Mouse (Mus musculus) cerebellum, adult 2 months (tissue): ENCODE data around the gene Bri3bp.

Experiments used
- CTCF ChIP-seq: fragments of 200-500 bp; IDR thresholded peaks from 2 replicates; pipeline ENCODE4 v1.5.1; 2011; ENCODE audit warnings: low read depth, mild to moderate bottlenecking, control low read depth, low read length, moderate library complexity, borderline replicate concordance; ENCODE audit not compliant: insufficient read depth
- POLR2A ChIP-seq: fragments of 200-500 bp; IDR thresholded peaks from 2 replicates; pipeline ENCODE4 v1.6.1; 2011; ENCODE audit warnings: low read length, control low read depth, borderline replicate concordance; ENCODE audit not compliant: insufficient read depth

DNA sequence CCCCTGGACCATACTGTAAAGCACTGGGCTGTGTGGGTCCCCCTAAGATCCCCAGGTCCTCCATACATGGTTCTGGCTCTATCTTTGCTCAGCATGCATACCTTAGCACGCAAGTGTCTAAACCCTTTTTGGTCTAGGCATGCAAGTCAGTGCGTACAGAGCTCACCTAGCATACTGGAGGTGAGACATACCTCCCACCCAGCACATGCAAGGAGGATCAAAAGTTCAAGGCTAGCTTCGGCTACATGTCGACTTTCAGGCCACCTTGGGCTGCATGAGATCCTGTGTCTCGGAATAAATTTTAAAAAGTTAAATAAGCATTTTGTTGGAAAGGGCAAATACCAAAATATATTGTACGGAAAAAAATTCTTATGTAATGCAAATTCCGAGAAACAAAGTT is 23.8 kb downstream of the Bri3bp start:
- no peak for TF ChIP-seq CTCF
- TF ChIP-seq POLR2A = no peak
